Mouse (Mus musculus) right cerebral cortex, postnatal 25 days (tissue): ENCODE results near the gene Clk2.
"Not testable (repeated sequence)": the region's sequence is repeated elsewhere in the genome, so short reads cannot be mapped to it uniquely, and the experiment has no call there.

ENCODE experiments used
- DNase-seq: peaks from one replicate; pipeline ENCODE4 v3.0.0; 2022

Gene Clk2

DNA sequence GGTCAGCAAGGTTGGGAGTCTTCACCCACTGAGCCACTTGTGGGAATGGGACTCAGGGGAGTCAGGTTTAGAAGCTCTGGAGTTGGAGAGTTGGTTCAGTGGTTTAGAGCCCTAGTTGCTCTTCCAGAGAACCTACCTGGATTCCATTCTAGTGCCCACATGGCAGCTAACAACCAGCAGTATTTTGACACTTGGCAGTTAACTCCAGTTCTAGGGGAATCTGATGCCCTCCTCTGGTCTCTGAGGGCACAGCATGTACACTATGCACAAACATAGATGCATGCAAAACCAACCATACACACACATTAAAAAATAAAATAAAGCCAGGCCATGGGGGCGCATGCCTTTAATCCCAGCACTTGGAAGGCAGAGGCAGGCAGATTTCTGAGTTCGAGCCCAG lies 29.3 kb downstream of the Clk2 start:
- DNase-seq, result no peak

DNA sequence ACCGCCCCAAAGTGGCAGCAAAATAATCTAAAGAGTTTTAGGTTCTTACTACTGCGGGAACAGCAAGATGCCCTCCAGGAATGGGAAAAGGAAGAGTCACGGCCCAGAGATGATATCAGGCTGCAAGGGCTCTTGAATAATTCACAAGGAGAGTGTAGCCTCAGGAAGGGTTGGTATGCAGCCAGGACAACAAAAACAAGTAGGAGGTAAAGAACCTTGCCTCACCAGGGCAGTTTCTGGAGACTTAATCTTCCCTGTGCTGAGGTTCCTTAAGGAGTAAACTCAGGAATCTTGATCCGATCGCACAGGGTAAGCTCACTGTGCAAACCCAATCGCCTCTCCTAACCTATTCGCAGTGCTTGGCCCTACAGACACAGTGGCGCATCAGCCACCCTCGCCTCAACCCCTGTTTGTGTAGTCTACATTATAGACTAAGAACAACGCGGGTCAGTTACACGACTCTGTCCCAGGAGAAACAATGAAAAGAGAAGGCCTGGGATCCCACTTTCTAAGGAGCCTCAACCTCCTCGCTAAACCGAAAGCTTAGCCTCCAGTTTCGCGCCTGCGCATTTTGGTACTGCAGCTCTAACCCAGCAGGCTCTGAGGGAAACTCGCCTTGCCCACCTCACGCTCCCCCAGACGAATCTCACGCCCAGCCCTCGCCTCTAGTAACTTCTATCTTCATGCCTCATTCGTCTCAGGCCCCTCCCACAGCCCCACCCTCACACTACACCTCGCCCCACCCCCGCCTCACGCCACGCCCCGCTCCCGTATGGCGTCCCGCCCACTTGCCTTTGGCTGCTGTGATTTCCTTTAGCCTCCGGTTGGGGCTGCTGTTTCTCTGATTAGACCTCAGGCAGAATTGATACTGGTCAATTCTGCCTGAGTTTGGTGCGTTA lies 31.6 kb downstream of the Clk2 start:
- DNase-seq, result peak; percentile 83

DNA sequence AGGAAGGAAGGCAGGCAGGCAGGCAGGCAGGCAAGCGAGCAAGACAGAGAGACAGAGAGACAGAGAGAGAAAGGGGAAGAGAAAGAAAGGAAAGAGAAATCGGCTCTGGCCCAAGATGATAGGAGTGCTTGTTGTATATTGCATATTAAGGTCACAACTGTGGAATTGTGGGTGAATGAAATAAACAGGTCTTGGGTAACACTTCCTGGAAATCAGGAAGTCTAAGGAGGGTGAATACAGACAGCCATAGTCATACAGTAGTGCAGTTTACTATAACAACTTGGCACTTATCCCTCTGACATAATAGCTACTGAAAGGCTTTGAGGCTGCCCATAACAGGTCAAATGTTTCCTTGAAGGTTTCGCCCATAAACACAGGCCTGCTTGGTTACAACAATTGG lies 35.2 kb downstream of the Clk2 start:
- no peak for DNase-seq

DNA sequence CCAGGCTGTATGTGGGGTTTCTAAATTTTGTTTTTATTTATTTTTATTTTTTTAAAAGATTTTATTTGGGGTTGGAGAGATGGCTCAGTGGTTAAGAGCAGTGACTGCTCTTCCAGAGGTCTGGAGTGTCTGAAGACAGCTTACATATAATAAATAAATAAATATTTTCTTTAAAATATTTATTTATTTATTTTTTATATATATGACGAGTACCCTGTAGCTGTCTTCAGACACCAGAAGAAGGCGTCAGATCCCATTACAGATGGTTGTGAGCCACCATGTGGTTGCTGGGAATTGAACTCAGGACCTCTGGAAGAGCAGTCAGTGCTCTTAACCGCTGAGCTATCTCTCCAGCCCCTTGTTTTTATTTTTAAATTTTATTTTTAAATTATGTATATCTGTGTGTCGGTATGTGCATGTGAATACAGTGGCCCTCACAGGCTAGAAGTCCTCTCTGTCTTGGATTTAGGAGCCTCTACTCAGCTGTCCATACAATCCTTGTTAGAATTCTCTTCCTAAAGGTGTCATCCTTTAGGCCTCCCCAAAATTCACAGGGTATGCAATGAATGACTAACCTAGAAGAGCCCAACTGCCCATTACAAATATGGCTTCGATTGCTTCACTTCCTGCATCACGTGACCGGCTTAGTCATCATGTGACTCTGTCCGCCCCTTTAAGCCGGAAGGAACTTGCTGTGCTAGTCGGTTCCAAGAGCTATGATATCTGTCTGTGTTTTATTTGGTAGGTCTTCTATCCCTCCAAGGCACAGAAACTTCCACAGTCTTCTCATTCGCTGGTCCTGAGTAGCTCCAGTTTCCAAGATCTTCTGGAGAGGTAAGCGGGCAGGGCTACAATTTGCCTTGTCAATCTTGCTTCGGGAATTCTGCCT lies 37.9 kb downstream of the Clk2 start, which contains the start of gene Gba:
Gene Gba (plus strand): TSS at position 676 of the 889 bp plus-strand sequence.
- peak; percentile 83 for DNase-seq

DNA sequence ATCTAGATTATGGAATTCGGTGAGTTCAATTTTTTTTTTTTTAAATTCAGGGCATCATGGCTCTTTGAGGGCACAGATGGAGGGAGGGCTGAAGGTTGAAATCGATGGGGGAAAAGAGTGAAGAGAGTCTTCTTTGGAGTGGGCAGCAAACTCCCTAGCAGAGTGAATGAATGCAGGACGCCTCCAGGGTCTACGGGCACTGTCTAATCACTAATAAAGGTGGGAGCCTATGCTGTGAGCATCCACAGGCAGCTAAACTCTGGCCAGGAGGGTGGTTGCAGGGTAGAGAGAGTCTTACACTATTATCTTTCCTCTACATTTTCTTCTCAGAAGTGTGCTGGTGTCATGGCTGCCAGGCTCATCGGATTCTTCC lies 38.5 kb downstream of the Clk2 start:
- DNase-seq, result no peak

DNA sequence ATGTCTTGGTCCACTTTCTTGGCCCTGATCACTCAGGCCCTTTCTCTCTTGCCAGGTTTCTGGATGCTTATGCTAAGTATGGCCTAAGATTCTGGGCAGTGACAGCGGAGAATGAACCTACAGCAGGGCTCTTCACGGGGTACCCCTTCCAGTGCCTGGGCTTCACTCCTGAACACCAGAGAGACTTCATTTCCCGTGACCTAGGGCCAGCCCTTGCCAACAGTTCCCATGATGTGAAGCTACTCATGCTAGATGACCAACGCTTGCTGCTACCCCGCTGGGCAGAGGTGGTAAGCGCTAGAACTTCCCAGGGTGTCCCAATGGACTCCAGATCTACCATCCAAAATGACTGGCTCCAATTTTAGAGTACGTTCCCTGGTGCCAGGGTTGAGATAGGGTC lies 41.5 kb downstream of the Clk2 start:
- DNase-seq, result no peak

DNA sequence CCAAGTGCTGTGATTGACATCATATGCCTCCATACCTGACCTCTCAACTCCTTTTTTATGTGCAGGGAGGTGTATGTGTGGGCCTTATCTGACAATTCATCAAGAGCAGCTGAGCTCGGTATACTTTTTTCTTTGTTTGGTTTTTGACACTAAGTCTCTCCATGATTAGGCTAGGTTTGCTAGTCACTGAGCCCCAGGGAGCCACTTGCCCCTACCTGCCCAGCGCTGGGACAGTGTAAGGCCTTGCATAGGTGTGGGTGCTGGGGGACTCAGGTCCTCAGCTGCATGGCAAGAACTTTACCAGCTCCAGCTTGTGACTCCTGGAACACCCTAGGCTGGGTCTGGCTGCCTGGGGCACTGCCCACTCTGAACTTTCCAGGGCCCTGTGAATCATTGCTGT lies 42.1 kb downstream of the Clk2 start:
- DNase-seq, result no peak

DNA sequence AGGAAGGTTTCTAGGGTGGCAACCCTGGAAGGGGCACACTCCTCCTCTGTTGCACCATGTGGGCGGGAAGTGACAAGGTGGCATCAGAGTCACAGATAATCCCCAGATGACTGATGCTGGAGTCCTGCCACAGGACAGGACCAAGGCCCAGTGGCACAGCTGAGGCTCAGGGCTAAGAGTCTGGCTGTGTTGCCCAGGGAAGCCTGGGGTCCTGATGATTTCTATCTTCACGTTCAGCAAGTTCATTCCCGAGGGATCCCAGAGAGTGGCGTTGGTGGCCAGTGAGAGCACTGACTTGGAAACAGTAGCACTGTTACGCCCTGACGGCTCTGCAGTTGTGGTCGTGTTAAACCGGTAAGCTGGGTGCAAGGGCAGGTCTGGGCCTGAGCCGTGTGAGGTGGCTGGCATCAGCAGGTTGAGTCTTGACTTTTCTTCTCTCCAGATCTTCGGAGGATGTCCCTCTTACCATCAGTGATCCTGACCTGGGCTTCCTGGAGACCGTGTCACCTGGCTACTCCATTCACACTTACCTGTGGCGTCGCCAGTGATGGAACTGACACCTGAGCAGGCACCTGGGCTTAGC lies 43.6 kb downstream of the Clk2 start:
- no peak for DNase-seq

DNA sequence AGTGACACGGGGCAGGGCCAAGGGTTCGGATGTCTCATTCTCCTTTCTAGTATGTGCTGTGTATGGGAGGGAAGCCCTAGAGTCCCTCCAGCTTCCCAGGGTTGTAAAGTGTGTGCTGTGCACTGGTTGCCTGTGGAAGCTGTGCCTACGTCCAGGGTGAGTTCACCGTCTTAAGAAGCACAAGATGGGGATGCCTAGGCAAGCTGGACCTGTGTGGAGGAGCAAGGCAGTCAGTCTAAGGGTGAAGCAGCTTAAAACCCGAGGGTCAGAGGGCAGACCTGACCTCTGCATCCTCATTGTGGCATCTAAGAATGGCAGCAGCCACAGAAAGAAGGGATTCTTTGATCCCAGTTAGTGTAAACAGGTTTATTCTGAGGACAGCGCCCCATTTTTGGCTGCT lies 44.1 kb downstream of the Clk2 start:
- DNase-seq, result no peak

DNA sequence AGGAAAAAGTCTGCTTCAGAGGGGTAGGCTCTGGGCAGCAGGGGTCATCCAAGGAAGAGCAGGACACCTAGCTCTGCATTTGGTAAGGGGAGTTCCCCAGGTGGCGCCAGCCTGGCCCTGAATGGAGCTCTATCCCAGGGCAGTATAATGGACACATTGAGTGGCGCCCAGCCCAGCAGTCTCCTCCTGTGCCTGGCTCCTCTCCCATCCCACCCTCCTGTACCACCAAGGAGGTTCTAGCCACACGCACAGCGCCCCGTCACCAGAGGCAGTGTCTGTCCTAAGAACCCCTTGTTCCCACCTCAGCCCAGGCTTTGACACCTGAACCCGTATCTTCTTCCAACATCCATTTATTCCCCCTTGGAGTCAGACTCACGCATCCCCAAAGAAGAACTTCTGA lies 45.1 kb downstream of the Clk2 start:
- DNase-seq, result no peak

DNA sequence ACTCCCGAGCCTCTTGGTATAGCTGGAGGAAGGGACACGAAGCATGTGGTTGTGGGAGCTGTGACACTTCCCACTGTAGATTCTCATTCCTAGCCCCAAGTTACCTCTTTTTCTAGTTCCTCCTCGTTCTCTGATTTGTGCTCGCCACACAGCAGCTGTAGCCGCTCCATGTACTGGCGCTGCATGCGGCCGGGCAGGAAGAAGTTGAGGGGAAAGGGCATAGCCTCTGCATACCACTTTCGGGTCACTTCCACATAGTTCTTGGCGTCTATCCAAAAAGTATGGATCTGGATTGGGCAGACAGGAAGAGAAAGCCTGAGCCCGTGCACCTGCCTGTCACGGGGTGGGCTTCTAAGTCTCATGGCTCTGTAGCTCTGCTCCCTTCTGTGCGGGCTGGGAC lies 45.6 kb downstream of the Clk2 start:
- no peak for DNase-seq

DNA sequence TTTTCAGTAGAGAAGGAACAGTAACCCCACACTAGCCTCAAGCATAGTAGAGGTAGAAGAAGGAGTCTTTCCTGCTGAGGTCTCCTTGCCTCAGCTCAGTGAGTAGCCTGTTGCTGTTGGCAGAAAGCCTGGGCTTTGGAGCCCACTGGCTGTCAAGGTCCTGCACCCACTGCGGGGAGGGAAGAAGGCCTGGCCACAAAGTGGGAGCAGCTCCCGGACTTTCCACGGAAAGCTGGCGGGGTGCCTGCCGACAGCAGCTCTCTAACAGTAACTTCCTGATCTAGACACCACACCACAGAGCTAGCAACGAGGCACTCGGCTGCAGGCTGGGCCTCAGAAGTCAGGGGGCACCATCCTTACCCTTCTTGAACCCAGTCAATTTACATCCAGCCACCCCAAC lies 46.1 kb downstream of the Clk2 start:
- no peak for DNase-seq

DNA sequence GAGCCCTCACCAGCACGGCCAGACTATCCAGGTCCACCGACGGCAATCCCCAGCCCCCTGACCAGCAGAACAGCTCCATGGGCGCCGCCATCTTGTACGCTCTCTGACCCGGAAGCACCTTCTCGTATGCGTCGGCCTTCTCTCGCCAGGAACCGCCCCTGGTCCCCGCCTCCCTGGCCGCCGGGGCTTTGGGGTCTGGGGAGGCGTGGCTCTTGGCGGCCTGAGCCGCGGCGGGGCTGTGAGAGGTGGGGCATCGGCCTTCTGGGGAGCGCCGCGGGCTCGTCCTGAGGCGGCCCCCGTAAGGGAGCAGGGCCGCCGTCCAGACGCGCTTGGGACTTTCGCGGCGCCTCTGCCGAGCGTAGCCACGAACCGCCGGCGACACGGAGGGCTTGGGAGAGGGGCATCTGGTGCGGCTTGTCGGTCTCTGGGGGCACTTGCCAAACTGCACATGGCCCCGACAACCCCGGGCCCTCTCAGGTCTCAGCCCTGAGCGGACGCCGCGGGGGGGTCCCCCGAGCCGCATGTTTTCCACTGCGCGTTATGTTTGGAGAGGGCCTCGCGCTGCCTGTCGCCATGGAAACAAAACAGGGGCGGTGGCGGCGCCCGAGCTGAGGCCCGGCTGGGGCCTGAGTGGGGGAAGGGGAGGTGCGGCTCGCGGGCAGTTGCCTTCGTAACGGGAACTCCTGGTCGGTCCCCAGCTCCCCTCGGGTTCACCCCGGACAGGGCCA lies 49.4 kb downstream of the Clk2 start:
- DNase-seq, result peak; percentile 92

DNA sequence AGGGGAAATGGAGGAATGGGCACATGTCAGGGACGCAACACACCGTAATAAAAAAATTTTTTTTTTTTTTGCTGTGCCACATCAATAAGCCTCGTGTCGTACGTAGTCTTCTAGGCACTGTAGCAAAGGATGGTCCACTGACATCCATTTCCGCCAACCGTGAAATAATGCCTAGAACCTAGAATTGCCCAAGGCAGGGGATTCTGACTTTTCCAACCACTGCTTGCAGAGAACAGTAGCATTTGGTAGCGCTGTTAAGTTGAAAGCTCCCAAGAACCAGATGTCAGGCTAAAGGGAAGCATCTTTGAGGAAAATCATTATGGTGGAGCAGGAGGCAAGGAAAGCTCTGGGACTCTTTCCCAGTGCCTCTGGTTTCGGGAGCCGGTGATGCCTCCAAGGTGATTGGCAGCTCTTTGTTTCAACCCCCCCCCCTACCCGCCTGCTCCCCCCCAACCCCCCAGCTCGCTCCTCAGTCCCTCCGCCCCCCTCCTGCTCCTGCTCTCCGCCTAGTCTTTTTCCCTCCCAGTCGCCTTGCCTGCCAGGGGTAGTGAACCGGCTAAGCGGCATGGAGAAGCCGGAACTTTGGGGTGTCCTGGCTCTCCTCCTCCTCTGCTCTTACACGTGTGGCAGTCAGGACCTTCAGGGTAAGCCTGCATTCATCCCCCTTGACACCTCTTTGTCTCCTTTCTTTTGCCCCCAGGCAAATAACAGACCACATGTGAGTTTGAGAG lies 50.3 kb downstream of the Clk2 start, which contains the start of gene Thbs3:
Gene Thbs3 (plus strand): TSS at position 500 of the 731 bp plus-strand sequence.
- DNase-seq, result no peak

DNA sequence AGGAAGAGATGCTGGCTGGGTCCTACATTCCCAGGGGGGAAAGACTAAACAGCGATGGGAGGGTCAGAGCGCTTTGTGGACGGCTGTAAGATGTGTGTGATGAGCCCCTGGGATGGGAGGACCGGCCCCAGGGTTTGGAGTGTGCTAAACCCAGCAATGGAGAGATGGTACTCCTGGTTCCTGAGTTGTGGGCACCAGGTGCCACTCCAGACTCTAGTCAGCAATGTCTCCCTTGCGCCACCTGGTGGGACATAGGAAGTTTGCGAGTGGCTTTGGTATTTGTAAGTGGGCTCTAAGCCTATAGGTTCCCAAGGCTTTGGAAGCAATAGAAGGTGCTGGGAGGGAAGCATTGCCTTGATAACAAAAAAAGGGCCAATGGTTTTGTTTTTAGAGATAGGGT lies 51.3 kb downstream of the Clk2 start:
- DNase-seq, result peak; percentile 83

DNA sequence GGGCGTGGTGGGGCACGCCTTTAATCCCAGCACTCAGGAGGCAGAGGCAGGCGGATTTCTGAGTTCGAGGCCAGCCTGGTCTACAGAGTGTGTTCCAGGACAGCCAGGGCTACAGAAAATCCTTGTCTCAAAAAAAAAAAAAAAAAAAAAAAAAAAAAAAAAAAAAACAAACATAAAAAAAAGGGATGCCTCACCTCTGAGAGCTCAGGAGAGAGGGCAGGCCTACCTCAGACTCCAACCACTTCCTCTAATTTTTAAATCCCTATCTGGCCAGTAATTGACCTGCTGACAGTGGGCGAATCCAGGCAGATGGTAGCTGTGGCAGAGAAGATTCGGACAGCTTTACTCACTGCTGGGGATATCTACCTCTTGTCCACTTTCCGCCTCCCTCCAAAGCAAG lies 51.8 kb downstream of the Clk2 start:
- DNase-seq, result not testable (repeated sequence)

DNA sequence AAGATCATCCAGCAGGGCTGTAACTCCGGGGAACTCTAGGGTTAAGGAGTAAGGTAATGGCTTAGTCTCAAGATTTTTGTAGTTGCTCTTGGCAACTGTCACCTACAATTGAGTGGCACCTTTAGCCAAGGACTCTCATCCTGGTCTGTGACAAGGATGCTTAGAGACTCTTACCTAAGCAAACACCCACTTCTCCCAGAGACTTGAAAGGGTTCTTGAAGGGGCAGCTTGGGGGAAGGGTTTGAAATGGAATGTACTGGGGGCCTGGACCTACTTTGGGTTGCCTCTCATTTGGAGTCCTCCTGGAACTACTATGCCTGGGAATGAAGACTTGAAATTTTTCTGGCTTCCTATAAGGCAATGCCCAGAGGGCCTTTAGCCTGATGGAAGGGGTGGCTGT lies 53.7 kb downstream of the Clk2 start:
- DNase-seq, result no peak

DNA sequence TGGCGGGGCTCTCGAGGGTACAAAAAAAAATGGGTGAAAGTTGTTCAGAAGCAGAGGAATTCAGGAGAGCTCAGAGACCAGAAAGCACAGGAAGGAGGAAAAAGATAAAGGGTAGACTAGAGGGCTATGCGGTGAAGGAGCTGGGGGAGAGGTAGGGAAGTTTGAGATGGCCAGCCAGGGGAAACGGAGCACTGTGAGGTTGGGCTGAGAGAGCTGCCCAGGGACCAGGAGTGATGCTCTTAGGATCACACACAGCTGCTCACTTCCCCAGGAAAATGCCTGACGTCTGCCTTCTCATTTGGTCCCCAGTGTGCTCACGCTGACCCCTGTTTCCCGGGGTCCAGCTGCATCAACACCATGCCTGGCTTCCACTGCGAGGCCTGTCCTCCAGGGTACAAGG lies 55.0 kb downstream of the Clk2 start:
- no peak for DNase-seq

DNA sequence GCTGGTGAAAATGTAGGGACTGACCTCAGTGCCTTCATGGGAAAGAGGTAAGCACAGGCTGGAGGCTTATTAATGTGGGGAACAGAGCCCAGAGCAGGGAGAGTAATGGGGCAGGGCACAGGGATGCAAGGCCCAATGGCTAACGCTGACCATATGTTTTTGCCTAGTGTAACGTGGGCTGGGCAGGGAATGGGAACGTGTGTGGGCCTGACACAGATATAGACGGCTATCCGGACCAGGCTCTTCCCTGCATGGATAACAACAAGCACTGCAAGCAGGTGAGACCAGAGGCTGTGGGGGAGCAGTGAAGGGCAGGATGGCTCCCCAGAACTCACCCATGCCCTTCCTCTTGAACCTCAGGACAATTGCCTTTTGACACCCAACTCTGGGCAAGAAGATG lies 56.6 kb downstream of the Clk2 start:
- no peak for DNase-seq

DNA sequence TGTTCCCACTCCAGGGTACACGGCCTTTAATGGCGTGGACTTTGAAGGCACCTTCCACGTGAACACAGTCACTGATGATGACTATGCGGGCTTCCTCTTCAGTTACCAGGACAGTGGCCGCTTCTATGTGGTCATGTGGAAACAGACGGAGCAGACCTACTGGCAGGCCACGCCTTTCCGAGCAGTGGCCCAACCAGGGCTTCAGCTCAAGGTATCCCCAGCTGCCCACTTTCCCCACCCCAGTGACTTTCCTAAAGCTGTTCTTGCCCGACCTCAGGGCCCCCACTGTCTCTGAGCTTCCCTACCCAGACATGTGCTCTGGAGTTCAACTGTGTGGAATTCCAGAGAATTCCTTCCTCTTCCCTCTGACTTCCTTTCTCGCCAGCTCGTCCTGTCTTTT lies 60.2 kb downstream of the Clk2 start:
- no peak for DNase-seq

DNA sequence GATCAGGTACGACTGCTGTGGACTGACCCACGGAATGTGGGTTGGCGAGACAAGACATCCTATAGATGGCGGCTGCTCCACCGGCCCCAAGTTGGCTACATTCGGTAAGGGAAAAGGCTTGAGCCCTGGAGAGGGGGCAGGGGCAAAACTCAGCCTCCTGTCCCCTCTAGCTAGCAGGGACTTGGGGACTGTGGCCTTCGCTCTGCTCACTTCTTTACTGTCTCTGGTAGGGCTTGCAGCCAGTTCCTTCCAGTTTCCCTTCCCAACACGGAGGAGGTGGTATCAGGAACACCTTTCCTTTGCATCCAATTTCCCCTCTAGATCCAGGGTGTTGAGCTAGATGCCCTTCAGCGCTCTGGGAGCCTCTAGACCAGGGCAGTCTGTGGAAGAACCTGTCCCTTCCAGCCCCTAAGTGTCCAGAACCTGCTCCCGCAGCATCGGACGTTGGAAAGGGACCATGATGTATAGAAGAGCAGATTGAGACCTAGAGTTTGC lies 60.8 kb downstream of the Clk2 start:
- DNase-seq, result no peak

DNA sequence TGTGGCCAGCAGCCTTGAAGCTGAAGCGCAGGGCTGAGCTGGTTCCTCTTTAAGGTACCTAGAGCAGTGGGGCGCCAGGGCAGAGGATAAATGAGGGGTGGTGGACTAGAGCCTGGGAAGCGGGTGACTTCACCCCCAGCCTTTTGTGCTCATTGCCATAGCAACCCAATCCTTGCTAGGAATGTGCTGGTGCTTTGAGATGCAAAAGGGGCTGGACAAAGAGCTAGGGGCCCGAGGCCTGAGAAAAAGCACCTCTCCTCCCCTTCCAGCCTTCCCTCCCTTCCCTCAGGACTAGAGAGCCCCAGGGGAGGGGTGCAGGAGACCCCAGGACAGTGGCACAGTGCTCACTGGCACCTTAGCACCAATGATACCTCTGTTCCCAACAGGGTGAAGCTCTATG lies 61.3 kb downstream of the Clk2 start:
- DNase-seq, result no peak
